Mouse (Mus musculus) neural tube, embryonic 11.5 days (tissue): ENCODE data around the gene 4930412O13Rik. TPM values are rescaled to one million over a fixed set of nuclear protein-coding genes. Genes with fewer than 3 reads are reported as not detected.

ENCODE experiments used
- ATAC-seq: fragments of 200-750 bp; cut with Nextera tagmentation; 2 replicates; pipeline ENCODE4 v1.8.0; 2017; ENCODE audit warnings: moderate number of reproducible peaks, mild to moderate bottlenecking, moderate TSS enrichment, moderate library complexity; ENCODE audit not compliant: insufficient read depth, low FRiP score, low TSS enrichment
- DNase-seq: peaks from one replicate; pipeline ENCODE4 v3.0.0-alpha.2; 2015; ENCODE audit warnings: low spot score
- H3K27ac ChIP-seq: fragments of 300-500 bp; sonication (generic); 2 replicates; pipeline ENCODE4 v1.5.1; 2014; ENCODE audit warnings: low read depth, mild to moderate bottlenecking, low read length
- H3K27me3 ChIP-seq: fragments of 300-500 bp; sonication (generic); 2 replicates; pipeline ENCODE4 v1.6.1; 2014; ENCODE audit warnings: mild to moderate bottlenecking, low read length, mixed read lengths; ENCODE audit not compliant: control insufficient read depth, insufficient read depth
- H3K36me3 ChIP-seq: fragments of 300-500 bp; sonication (generic); 2 replicates; pipeline ENCODE4 v1.6.1; 2014; ENCODE audit warnings: mild to moderate bottlenecking, low read length, moderate library complexity, mixed read lengths; ENCODE audit not compliant: control insufficient read depth, insufficient read depth
- H3K4me1 ChIP-seq: fragments of 300-500 bp; sonication (generic); 2 replicates; pipeline ENCODE4 v1.6.1; 2014; ENCODE audit warnings: low read length, mixed read lengths; ENCODE audit not compliant: control insufficient read depth, insufficient read depth
- H3K4me2 ChIP-seq: fragments of 300-500 bp; sonication (generic); 2 replicates; pipeline ENCODE4 v1.6.1; 2014; ENCODE audit warnings: low read depth, mild to moderate bottlenecking, moderate library complexity
- H3K4me3 ChIP-seq: fragments of 300-500 bp; sonication (generic); 2 replicates; pipeline ENCODE4 v1.5.1; 2014; ENCODE audit warnings: low read depth, low read length
- H3K9ac ChIP-seq: fragments of 300-500 bp; sonication (generic); 2 replicates; pipeline ENCODE4 v1.6.1; 2014; ENCODE audit warnings: mild to moderate bottlenecking, low read length
- H3K9me3 ChIP-seq: fragments of 300-500 bp; sonication (generic); 2 replicates; pipeline ENCODE4 v1.6.1; 2016; ENCODE audit warnings: low read length; ENCODE audit not compliant: control insufficient read depth
- WGBS: fragments of 180-500 bp; shearing (Covaris S2); extraction: QIAGEN DNeasy Blood & Tissue Kit; methylation state at CpG from one replicate; pipeline ENCODE4 v1.1.7; 2014; 5-methylcytosine and 5-hydroxymethylcytosine counted together
- polyA plus RNA-seq: library from polyadenylated mRNA; unstranded; fragments of >200 nt; fragmentation: Nextera tagmentation; extraction: Ambion mirVana; gene quantifications from 2 replicates; pipeline ENCODE4 v1.2.1, GENCODE M21; 2014

4930412O13Rik gene
- polyA plus RNA-seq = 0.41 TPM in 1 of 2 replicates, not detected in the other

DNA sequence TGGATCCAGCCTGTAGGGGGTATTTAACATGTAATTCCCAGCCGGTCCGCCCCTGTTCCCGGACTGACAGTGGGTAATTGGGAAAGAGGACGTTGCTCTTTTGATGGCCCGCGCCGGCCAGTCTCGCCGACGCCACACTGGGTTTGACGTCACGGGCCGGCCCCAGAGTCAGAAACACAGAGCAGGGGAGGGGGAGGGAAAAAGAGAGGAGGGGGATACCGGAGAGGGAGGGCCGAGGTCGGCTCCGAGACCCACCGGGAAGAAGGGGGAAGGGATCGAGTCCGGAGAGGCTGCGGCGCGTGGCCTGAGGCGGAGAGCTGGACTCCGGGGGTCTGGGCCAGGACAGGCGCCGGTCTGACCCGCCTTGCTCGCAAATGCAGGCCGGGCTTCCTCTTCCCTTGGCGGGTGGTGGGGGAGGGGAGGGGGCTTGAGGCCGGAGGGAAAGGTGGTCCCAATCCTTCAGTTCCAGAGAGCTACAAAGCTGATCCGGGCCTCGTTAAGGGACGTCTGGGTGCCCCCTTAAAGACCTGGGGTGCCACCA, at the start of gene 4930412O13Rik:
Gene 4930412O13Rik (plus strand): TSS at position 202 of the 541 bp plus-strand sequence.
- H3K4me1 ChIP-seq = peaks cover 9% of the 10 kb centered on the region
- under 1% methylated on average over 31 of the region's 35 CpGs for WGBS
- no peak for ATAC-seq

DNA sequence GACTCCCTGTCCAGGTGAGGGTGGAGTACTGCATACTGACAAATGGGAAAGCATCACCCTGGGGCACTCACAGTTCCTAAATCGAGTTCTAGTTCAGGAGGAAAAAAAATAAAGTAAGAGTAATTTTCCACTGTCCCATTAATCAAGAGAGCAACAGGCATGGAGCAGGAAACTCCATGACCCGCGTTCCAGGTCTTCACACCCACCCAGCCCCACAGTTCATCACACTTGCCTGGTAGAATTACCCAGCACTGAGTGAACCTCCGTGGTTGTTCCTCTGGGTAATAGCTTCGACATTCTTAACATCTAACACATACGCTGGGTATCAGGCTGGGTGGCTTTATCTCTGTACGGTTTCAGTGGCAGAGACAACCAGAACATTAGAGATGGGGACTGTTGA, 47.3 kb upstream of the 4930412O13Rik start:
- no peaks in the 10 kb centered on the region for H3K4me1 ChIP-seq
- H3K4me3 ChIP-seq = no peak overlapping the region
- no peaks in the 10 kb centered on the region for H3K9me3 ChIP-seq
- H3K27me3 ChIP-seq = no peaks in the 10 kb centered on the region
- no peak for DNase-seq
- no peaks in the 10 kb centered on the region for H3K36me3 ChIP-seq
- 83% methylated on average over 7 of the region's 7 CpGs for WGBS
- H3K9ac ChIP-seq = no peak overlapping the region
- no peak for ATAC-seq
- H3K27ac ChIP-seq = no peak overlapping the region
- no peak overlapping the region for H3K4me2 ChIP-seq

More for the DNA sequence above, at the start of gene 4930412O13Rik:
- H3K9me3 ChIP-seq = no peaks in the 10 kb centered on the region
- no peaks in the 10 kb centered on the region for H3K36me3 ChIP-seq
- H3K9ac ChIP-seq = peak within 1 kb of the TSS; percentile 32; the same call in 1 of the 2 replicates
- H3K27me3 ChIP-seq = peaks cover 96% of the 10 kb centered on the region
- H3K27ac ChIP-seq = no peak within 1 kb of the TSS
- DNase-seq = peak; percentile 58
- H3K4me3 ChIP-seq = peak within 1 kb of the TSS; percentile 28
- H3K4me2 ChIP-seq = peak within 1 kb of the TSS; percentile 37

DNA sequence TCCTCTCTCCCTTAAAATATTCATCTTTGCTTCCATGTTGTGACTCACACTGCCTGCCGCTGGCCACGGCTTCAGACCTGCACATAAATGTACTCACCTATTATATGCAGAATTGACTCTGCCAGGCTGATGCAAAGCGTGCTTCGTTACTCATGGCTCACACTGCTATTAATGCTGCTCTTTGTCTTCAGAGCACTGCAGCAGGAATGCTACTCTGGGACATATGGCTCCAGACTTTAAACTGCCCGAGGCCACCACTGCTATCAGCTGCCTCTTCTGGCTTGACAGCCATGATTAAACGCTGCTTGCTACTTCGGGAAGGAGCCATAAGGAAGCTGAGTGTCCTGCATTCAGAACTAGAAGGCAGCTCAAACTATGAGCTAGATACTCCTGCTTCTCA, 45.9 kb upstream of the 4930412O13Rik start:
- Histone ChIP-seq H3K27me3 (no peaks in the 10 kb centered on the region), H3K4me2 (no peak overlapping the region), H3K4me3 (no peak overlapping the region), H3K9me3 (no peaks in the 10 kb centered on the region), H3K27ac (no peak overlapping the region), H3K4me1 (no peaks in the 10 kb centered on the region), H3K9ac (no peak overlapping the region), H3K36me3 (no peaks in the 10 kb centered on the region)
- peak; percentile 14 for DNase-seq
- peak; percentile 48; the same call in 1 of the 2 replicates for ATAC-seq
- 62% methylated on average over 7 of the region's 7 CpGs for WGBS

DNA sequence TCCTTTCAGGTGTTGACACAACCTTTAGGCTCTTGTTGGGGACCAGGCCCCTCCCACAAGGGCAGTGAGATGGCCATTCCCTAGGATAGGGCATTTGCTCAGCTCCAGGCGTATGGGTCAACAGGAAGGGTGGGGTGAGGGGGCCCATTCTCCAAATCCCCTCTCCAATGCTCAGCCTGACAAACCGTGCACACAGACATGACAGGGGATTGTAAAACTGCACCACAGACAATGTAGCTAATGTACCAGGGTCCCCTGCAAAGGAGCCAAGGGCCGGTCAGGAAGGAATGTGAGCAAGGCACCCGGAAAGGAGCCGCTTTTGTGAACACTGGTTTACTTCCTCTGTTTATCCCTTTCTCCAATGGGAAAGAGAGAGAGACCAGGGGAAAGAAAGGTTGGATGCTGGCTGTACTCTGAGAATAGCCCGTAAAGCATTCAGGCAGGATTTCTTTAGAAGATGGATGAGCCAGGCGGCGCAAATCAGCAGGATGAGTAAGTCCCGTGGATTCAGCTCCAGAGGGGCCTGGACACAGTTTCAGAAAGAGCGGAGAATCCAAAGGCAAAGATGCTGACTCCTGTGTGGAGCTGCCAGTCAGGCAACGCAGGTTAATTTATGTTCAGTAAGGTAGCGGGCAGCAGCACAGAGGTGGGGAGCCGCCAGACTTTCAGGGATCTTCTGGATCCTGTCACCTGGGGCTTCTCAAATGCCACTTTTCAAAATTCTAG, 28.0 kb upstream of the 4930412O13Rik start:
- Histone ChIP-seq H3K9me3 (no peaks in the 10 kb centered on the region), H3K9ac (no peak overlapping the region), H3K4me1 (peaks cover 7% of the 10 kb centered on the region; the same call in 1 of the 2 replicates), H3K27ac (no peak overlapping the region), H3K27me3 (no peaks in the 10 kb centered on the region), H3K4me2 (0 out of 2 replicates have a peak overlapping the region, but pooled peaks have one; percentile 16), H3K36me3 (no peaks in the 10 kb centered on the region), H3K4me3 (no peak overlapping the region)
- DNase-seq (peak; percentile 18), ATAC-seq (peak; percentile 58)
- 19% methylated on average over 13 of the region's 13 CpGs for WGBS

DNA sequence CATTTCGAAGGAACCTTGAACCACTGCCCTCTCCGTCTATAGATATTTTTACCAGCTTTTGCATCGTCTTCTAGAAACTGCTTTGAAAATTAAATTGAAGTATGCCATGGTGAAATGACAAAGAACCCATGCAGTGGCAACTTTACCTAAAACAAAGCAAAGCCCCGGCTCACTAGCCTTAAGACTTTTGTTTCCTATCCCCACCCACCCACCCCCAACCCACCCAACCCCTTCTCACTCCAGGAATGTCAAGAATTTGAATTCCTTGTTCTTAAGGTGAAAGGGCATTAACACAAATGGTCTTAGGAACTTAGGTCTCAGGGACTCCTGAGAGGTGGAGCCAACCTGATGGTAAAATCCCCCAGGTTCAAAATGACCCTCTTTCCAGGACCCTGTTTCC, 25.2 kb upstream of the 4930412O13Rik start:
- ATAC-seq = no peak
- no peak for DNase-seq
- Histone ChIP-seq H3K4me3 (no peak overlapping the region), H3K9me3 (no peaks in the 10 kb centered on the region), H3K27ac (no peak overlapping the region), H3K9ac (no peak overlapping the region), H3K27me3 (no peaks in the 10 kb centered on the region), H3K4me1 (peaks cover 7% of the 10 kb centered on the region; the same call in 1 of the 2 replicates), H3K36me3 (no peaks in the 10 kb centered on the region), H3K4me2 (no peak overlapping the region)
- 52% methylated on average over 4 of the region's 4 CpGs for WGBS

DNA sequence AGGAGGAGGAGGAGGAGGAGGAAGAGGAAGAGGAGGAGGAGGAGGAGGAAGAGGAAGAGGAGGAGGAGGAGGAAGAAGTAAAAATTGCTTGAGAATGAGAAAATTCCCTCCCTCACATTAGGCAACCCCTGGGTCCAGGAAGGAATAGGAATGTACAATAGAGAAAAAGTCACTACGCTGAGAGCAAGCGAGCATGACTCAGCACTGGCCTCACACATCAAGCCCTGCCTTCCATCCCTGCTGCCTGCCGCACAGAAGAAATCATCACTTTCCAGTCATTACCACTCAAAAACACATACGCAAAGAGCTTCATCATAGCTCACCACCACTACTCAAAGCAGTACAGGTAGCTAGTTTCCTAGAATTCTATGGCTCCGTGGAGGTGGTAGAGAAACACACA, 20.4 kb upstream of the 4930412O13Rik start:
- 89% methylated on average over 5 of the region's 5 CpGs for WGBS
- DNase-seq (no peak), ATAC-seq (no peak)
- Histone ChIP-seq H3K27ac (no peak overlapping the region), H3K4me1 (no peaks in the 10 kb centered on the region), H3K4me2 (no peak overlapping the region), H3K36me3 (no peaks in the 10 kb centered on the region), H3K9ac (no peak overlapping the region), H3K4me3 (no peak overlapping the region), H3K9me3 (no peaks in the 10 kb centered on the region), H3K27me3 (no peaks in the 10 kb centered on the region)

DNA sequence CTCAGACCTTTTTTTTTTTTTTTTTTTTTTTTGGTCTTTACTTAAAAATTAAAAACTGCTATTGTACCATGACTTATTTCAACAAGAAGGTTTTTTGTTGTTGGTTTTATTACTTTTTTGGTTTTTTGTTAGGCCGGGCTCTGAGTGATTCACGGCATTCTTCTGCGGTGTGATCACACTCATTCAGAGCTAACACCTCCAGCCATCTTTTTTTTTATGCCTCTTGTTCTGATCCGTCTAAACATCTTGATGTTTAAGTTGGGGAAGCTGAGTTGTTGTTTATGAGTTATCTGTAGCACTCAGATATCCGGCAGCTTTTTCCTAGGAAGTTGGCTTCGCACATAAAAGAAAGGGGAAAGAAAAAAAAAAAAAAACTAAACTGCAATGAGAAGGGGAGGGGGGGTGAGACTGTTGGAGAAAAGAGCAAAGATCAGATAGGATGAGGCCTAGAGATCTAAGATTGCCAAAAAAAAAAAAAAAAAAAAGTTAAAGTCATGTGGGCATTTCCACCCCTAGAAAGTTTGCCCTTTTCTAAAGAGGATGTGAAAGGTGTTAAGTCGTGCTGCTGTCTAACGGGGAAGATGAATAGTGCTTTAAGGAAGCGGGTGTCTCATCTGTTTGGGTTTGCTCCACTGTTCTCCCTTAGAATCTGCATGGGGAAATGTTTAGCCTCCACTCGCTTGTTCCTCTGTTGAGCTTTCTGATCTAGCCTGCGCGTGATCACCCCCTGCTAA, 13.8 kb upstream of the 4930412O13Rik start:
- Histone ChIP-seq H3K36me3 (no peaks in the 10 kb centered on the region), H3K4me2 (no peak overlapping the region), H3K9ac (no peak overlapping the region), H3K9me3 (no peaks in the 10 kb centered on the region), H3K4me1 (no peaks in the 10 kb centered on the region), H3K27ac (no peak overlapping the region), H3K4me3 (no peak overlapping the region), H3K27me3 (peaks cover 12% of the 10 kb centered on the region)
- DNase-seq (no peak), ATAC-seq (no peak)
- WGBS = 54% methylated on average over 12 of the region's 12 CpGs

DNA sequence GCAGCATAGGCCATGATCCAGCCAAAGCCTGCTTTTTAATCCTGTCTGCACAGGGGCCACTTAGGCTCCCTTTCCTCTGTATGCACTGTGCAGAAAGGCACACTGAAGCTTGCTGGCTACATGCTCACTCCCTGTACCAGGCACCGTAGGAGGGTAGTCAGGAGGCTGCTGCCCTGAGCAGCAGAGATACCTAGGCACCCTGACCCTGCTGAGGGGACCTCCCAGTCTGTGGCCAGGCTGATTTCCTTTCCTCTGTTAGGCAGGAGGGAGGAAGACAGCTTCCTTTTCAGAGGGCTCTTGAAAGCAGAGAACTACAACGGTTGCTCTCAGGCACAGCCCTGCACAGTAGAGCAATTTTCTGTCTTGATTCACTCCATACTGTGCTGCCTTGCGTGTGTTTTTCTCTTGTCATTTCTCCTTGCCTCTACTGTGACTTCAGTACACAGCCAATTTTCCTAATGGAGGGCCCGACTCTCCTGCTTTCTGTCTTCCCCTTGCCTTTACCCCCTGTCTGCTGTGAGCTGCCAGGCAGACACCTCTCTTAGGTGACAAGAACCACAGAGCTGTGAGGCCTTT, 9.8 kb upstream of the 4930412O13Rik start:
- Histone ChIP-seq H3K9ac (no peak overlapping the region), H3K4me3 (no peak overlapping the region), H3K27ac (no peak overlapping the region), H3K9me3 (no peaks in the 10 kb centered on the region), H3K4me2 (no peak overlapping the region), H3K27me3 (peaks cover 47% of the 10 kb centered on the region), H3K4me1 (0 out of 2 replicates have a peak, but pooled peaks cover 2% of the 10 kb centered on the region), H3K36me3 (no peaks in the 10 kb centered on the region)
- no peak for DNase-seq
- ATAC-seq = no peak
- 18% methylated on average over 4 of the region's 4 CpGs for WGBS
